Mouse (Mus musculus) yolk sac, embryonic 10.5 days (tissue): ENCODE measurements around the gene Tiam2.
"Not testable (repeated sequence)": the region's sequence is repeated elsewhere in the genome, so short reads cannot be mapped to it uniquely, and the experiment has no call there.

Source experiments
- DNase-seq: peaks from one replicate; pipeline ENCODE4 v3.0.0-alpha.2; 2017; ENCODE audit warnings: low spot score

The Tiam2 gene

DNA sequence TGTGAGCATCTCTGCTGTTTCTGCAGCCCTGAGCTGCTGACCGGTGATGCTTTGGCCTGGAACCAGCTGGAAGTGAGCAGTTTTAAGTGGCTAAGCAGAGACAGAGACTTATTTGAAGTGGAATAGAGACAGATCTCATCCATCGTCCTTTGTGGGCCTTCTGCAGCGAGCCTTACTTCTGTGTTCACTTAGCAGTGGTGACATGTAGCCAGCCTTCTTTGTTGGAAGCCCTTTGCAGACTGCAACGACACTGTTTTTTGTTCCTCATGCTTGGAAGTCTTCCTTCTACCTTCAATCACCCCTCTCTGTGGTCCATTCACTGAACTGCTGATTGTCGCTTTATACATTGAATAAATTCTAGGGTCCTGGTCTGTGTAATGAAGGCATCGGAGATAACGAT, 18.5 kb downstream of the Tiam2 start:
- DNase-seq, result no peak

DNA sequence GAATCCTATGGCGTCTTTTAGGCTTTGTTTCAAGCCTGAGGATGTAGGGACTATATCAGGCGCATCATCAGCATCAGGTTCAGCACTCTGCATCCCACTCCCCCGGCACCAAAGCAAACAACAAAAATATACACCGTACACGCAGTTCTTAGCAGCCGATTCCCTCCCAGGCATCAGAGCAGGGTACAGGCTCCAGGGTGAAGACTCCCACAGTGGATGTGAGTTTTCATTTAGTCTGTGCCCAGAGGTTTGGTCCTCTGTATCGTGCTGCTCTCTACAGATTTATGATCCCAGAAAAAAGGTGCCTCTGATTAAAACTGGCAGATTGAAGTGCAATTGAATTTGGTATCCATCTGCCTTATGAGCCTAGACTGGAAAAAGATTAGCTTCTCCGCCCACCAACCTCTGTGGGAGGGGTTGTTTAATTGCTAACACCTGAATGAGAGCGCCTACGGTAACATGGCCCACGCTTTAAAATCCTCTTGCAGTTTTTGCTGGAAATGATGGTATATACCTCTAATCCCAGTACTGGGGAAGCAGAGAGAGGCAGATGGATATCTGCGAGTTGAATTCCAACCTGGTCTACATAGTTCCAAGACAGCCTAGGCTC, 19.0 kb downstream of the Tiam2 start:
- DNase-seq, result no peak

DNA sequence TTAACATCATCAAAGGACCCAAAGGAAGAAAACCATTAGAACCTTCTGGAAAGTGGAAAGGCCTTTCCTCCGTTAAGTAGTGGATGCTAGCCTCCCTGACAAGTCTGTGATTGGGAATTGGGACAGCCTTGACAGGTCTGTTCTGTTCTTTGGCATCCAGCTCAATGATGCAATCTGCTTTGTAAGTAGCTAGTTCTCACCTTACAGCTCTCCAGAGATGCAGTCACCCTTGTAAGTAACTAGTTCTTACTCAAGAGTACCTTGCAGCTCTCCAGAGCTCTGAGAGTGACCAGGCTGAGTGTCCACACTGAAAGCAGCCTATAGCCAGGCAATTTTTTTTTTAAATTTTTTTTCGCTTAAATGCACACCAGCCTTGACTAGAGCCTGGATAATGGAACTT, 21.4 kb downstream of the Tiam2 start:
- no peak for DNase-seq

DNA sequence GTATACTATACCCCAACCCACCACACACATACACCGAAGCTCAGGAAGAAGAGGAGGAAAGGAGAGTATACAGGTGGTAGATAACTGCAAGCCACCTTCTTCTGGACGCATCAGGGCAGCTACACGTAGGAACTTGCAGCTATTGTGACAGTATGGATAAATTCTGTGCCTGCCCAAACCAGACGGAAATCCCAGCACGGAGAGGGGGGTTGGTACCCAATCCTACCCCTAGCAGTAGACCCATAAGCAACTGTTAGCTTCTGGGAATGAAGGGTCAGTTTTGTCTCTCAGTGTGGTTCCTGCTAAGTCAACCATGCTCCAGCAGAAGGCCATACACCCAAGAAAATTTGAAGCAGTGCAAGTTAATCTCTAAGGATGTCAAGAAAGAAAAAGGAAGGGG, 23.0 kb downstream of the Tiam2 start:
- DNase-seq, result no peak

DNA sequence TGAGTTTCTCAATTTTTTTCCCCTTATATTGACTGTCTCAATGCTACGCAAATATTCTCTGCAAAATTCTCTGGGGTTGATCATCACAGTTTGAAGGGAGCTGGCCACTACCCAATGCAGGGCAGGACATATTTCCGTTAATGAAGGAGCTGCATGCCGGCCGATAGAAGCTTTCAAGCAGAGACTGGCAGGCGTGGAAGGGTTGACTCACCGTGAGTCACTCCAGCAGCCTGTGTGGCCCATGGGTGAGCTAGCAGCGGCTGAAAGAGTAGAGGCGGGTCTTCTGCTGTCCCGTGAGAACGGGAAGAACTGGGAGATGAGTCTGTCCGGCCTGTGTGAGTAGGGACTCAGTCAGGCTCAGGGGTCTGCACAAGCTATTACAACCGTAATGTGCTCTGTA, 23.6 kb downstream of the Tiam2 start:
- DNase-seq, result no peak

DNA sequence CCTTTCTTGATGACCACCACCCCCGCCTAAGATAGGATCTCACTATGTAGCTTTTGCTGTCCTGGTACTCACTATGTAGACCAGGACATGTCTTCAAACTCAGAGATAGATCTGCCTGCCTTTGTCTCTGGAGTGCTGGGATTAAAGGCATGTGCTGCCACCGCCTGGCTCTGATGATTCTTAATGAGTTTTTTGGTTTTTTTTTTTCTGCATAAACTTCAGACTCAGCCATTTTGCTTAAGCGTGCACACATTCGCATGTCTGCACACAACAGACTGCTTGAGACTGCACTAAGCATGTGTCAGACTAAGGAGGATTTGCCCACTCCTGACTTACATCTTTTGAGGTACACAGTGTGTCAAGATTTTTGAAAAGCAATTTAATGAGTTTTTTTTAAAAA, 24.0 kb downstream of the Tiam2 start:
- DNase-seq, result no peak

DNA sequence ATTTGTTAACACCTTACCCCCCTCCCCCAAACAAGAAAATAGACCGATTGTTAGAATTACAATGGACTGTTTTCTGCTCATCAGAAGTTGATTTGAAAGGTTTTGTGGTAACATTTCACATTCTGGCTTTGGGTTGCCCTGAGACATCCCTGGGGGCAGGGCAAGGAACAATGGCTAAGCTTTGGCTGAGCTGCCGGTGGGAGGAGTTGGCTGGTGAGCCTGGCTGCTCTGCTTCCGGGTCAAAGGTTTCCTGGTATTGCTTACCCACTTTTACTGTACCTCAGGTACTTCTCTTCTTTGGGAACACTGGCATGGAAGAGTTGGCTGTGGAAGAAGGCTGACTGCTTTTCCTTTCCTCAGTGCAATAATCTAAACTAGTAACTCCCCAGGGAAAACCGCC, 25.3 kb downstream of the Tiam2 start:
- no peak for DNase-seq

DNA sequence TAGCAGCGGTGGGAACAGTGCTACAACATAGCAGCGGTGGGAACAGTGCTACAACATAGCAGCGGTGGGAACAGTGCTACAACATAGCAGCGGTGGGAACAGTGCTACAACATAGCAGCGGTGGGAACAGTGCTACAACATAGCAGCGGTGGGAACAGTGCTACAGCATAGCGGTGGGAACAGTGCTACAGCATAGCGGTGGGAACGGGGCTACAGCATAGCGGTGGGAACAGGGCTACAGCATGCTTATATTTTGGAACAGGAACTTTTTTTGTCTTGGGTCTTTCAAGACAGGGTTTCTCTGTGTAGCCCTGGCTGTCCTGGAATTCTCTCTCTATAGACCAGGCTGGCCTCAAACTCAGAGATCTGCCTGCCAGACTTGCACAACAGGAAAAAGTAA, 26.8 kb downstream of the Tiam2 start:
- DNase-seq, result not testable (repeated sequence)

DNA sequence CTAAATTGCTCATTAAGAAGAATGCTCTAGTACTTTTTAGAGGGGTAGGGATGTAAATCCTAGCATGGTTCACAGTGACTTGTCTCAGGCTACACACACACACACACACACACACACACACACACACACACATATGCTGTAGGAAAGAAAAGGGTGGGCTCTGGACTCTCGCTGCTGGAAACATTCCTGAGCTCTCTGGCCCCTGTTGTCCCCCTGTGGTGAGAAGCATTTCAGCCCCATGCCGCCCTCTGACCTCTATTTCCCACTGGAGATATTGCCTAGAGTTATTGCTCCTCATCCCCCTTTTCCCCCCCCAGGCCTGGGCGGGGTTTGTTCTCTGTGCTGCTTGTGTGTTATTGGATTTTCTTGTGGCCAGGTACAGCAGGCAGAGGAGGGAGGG, 28.5 kb downstream of the Tiam2 start:
- peak; percentile 23 for DNase-seq

DNA sequence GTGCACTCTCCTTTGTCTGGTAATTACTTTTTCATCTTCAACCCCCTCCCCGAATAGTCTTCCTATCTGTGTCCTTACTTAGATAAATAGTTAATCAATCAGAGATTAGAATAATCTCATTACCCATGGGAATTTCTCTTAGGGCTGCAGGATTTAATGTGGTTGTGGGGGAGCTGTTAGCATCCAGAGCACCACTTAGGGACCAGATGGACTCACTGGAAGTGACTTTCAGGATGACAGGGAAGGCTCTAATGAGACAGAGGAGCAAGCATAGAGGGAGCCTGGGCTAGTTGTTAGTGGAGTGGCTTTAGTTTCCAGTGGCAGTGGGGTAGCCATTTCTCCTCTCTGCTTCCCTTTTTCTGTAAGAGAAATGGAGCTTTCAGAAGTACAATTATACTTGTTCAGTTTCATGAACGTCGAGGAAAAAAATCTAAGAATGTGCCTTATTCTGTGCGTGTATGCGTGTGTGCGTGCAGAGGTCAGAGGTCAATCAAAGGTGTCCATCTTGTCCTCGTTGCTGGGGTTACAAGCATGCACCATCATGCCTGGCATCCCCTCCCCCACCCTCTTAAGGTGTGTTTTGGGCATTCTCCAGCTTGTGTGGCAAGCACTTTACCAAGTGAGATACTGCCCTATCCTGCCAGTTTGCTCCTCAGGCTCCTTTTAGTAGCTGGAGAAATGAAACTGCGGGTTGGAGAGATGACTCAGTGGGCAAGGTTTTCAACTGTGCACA, 30.4 kb downstream of the Tiam2 start:
- no peak for DNase-seq

DNA sequence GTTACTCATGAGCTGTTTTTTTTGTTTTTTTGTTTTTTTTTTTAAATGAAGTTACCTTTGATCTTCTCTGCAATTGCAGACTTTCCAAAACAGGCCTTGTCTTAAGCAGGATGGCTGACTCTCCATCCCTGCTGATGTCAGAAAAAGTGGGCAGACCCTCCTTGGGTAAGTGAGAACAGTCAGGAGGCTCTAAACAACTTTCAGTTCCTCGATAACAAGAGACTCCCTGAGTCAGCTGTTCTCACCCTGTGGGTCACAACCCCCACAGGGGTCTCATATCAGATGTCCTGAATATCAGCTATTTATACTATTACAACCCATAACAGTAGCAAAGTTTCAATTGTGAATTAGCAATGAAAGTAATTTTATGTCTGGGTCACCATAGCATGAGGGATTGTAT, 33.9 kb downstream of the Tiam2 start:
- DNase-seq, result no peak

DNA sequence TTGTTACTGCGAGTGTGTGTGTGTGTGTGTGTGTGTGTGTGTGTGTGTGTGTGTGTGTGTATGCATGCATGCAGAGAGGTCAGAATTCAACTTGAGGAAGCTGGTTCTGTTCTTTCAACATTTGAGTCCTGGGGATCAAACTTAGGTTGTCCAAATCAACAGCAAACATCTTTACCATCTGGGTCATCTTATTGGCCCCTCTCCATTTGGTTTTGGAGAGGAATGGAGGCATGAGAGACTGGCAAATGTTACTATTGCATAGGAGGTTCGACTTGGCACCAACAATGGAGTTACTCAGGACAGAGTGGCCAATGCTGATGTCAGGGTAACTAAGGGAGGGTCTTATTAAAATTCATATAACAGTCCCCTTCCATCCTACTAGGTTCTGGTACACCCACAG, 35.4 kb downstream of the Tiam2 start:
- DNase-seq, result no peak

DNA sequence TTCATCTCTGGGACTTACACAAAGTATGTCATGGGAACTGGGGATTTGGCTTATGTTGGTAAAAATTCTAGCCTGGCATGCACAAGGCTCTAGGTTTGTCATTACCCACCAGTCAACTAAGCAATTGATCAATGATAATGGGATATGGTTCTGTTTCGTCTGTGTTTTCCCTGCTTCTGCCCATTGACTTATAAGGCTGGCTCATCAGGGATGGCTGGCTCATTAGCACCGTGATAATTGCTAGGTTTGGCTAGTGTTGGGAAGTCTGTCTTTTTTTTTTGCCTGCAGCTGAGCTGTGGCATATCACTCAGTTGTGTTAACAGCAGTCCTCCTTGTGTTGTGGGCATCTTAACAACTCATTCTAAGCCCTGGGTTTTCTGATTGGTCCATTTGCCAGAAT, 36.8 kb downstream of the Tiam2 start:
- no peak for DNase-seq

DNA sequence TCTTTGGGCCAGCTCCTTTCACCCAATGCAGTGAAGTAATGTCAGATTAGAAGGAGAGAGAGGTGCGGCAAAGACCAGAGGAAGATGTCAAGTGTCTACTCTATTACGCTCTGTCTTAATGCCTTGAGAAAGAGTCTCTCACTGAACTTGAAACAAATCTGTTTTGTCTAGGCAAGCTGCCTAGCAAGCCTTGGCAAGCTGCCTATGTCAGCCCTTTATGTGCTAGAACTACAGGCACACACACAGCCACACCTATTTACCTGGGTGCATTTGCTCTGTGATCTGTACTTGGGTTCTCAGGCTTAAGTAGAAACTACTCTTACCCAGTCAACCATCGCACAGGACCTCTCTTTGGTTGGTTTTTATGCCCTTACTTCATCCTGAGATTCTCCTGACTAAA, 40.4 kb downstream of the Tiam2 start:
- DNase-seq, result no peak

DNA sequence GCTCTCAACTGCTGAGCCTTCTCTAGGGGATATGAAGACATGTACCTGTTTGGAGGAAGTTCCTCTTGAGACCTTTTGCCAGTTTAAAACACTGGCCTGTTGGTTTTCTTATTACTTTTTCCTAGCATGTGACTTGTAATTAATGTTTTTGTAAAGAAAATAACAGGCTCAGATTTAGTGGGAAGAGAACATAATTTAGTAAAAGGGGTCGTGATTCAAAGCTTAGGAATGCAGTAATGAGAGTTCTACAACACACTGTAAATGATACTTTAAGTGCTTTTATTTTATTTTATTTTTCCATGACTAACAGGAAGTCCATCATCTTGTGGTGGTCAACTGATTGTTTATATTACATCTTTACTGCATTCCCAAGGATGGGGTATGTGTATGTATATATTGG, 42.0 kb downstream of the Tiam2 start:
- no peak for DNase-seq

DNA sequence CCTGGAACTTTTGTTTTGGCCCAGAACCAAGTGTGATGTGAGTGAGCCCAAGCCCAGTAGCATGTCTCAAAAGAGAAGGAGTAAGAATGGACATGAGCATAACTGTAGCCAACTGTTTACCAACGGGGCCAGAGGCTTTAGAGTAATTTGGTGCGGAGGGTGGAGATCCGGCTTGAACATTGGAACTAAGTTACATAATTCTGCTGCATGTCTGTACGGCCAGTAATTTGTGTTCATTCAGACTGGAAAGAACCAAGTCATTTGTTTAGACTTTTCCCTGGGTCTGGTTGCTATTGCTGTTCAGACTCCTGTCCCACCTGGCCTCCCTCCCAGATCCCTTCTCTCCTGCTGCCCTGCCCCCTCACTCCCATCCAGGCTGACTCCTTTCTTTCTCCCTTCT, 43.3 kb downstream of the Tiam2 start:
- DNase-seq, result no peak

DNA sequence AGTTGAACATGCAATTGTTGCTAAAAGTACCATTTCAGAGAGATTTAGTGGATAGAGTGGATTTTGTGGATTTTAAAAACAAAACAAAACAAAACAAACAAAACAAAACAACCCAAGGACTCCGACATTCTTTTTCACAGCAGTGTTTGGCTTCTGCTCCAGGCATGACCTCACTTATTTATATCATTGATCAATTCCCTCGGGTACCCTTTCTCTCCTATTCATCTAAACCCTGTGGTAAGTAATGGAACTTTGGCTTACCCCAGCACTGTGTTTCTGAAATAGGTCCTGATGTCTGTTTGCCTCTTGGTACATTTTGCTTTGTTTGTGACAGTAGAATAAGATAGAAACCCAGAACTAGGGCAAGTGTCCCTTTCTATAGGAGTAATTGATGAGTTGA, 52.2 kb downstream of the Tiam2 start:
- DNase-seq, result no peak

DNA sequence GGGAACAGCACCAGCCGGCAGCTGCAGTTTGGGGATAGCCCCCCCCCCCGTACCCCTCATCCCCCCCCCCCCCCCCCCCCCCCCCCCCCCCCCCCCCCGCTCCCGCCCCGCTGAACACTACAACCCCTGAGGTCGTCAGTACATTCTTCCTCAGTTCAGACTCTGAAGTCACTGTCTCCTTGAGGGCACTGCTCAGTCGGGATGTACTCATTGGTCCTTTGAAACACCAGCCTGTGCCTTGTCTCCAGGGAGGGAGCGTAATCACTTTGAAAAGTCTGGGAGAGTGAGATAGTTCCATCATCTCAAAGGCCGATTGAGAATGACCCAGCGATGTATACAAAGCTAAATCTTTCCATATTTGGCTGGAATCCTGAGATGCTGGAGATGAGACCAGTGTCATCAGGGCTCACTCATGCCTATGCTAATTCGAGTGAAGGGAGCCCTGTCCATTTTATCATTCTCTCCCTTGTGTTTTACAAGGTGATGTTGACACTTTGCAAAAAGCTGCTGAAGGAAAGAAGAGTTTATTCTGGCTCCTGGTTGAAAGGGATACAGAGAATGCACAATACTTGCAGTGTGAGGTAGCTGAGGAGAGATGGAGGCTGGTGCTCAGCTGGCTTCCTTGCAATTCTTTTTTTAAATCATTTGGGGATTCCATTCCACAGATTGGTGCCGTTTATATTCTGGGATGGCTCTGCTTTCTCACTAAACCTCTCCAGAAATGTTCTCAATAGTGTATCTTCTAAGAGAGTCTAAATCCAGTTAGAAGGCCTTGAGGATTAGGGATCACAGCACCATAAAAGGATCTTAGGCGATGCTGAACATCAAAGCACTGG, 53.6 kb downstream of the Tiam2 start:
- DNase-seq, result no peak

DNA sequence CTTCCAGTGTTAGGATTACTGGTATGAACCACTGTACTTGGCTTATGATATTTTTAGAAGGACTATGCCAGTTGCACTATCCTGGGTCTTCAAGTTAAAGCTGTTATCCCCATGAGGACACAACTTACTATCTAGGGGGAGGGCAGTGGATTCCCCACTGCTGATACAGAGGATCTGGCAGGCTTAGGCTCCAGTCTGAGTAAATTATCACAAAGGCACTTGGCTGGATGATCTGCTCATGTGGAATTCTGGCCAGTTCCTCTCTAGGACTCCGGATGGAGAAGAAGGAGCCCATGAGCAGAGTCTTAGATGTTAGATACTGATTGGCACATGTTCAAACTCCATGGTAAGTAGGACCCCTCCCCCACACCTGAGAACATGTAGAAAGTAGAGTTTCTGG, 59.0 kb downstream of the Tiam2 start:
- DNase-seq, result no peak

DNA sequence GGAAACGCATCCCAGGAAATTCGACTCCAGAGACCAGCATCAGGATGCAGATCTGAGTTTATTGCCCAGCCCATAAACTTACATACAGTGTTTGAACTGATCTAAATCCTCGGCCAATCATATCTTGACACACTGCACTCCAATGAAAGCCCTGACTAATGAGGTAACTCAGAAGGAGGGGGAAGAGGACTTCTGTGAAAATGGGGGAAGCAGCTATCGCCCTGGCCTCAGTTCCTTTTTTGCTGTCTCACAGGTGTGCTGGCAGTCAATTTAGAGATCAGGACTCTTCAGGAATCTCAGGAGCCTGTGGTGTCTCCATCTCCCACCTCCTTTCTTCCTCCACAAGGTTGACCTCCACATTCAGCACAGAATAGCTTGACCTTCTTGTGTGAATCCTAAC, 61.4 kb downstream of the Tiam2 start:
- DNase-seq, result no peak

DNA sequence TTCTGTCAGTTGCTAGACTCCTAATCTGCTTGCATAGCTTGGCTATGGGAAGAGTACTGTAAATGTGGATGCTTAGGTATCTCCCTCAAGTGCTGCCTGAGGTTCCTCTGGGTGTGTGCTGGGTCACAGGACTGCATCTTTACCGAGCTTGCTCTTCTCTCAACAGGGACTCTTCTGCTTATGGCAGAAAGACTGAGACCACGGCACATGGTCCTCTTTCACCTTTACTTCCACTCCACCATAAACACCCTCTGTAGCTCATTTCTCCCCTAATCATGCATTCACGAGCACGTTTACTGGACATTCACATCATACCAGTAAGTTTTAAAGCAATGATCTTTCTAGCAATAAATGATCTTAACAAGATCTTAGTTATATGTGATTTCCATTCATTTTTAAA, 63.4 kb downstream of the Tiam2 start:
- no peak for DNase-seq

DNA sequence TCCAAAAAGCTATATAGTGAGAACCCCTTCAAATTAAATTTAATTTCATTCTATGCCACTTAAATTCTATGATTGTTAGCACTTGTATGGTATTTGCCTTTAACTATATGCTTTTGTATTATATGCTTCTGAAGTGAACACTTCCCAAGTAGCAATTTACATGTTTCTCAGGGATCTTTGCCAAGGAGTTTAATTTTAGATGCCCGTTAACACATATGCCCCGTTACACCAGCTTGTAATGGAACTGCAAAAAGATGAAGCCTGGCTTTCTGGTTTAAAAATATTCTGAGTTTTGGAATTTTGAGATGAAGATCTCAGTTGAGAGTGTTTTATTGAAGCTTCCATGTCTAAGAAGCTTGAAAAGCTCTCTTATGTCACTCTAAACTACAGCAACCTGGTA, 67.6 kb downstream of the Tiam2 start:
- no peak for DNase-seq

DNA sequence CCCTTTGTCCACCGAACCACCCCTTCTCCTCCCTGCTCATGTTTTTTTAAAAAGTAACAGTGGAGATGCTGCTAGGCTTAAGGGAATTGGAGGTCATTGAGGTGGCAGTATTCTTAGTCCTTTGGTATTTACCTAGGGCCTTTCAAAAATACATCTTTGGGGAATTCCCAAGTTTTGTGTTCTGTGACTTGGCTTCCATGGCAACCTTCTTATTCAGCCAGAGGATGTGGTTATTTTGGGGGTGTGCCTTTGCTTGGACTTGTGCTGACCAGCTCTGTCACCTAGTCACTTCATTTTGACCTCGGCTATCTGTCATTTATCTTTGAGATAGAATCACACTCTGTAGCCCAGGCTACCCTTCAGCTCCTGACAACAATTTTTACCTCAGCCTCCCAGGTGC, 68.6 kb downstream of the Tiam2 start:
- DNase-seq, result no peak
